8 mouse cellular contexts compared by ENCODE assay signal in the genomic region with DNA sequence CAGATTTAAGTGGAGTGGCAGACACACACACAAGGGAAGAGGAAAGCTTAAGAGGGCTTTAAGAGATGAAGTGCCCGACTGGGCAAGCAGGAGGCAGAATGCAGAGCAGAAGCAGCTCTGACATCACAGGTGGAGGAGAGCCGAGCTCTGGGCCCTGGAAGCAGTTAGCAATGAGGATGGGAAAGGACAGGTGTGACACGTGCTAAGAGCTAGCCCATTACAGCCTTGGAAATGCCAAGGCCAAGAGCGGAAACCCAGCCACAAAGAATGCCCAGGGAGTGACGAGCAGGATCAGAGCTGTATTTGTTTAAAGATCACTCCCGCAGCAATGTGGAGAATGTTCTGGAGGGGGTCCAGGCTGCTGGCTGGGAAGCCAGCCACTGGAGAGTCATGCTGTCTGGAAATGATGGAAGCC. TPM values are rescaled to one million over a fixed set of nuclear protein-coding genes. Genes with fewer than 3 reads are reported as not detected.
DNase-seq lines count a peak whose midpoint lies in the region; ATAC-seq and TF ChIP-seq lines count a peak whose summit lies in the region.

No protein-coding gene starts in this region.

- peak; percentile 82 for DNase-seq in layer of hippocampus, adult 11-12 months (ENCODE audit: low spot score)
- no peak for DNase-seq in layer of hippocampus, adult 9-10 months (ENCODE audit: low spot score)
- DNase-seq in cerebellum, adult 8-10 months, result peak; percentile 59
- DNase-seq in gastrocnemius, adult 2 months, result peak; percentile 86
- DNase-seq in left cerebral cortex, adult 8-10 months (ENCODE audit: low spot score in 2 of 2), result peak; percentile 49 to 59
- DNase-seq in stomach, postnatal 0 days (ENCODE audit: low spot score), result peak; percentile 58

- TF ChIP-seq CTCF in gastrocnemius, adult 2 months (IDR thresholded peaks at IDR 0.05), result peak; percentile 15; the same call in 1 of the 2 replicates
- TF ChIP-seq CTCF in stomach, postnatal 0 days (IDR thresholded peaks at IDR 0.05; ENCODE audit: low read depth), result peak; percentile 21; the same call in 1 of the 2 replicates

- no peak for TF ChIP-seq EP300 in stomach, postnatal 0 days (optimal IDR thresholded peaks at IDR 0.05)

- peak; percentile 43 for ATAC-seq in hindbrain, embryonic 15.5 days (ENCODE audit: low FRiP score, low read depth)
- ATAC-seq in stomach, postnatal 0 days (ENCODE audit: low FRiP score, low TSS enrichment), result peak; percentile 49; the same call in 1 of the 2 replicates

- no peaks in the 10 kb centered on the region for H3K27me3 ChIP-seq in hindbrain, embryonic 15.5 days
- no peaks in the 10 kb centered on the region for H3K27me3 ChIP-seq in stomach, postnatal 0 days (ENCODE audit: control insufficient read depth, insufficient read depth, low read length)

- H3K4me2 ChIP-seq in hindbrain, embryonic 15.5 days, result peak overlapping the region; percentile 58
- peak overlapping the region; percentile 56 for H3K4me2 ChIP-seq in stomach, postnatal 0 days (replicated peaks; ENCODE audit: low read depth)

- no peaks in the 10 kb centered on the region for H3K36me3 ChIP-seq in hindbrain, embryonic 15.5 days
- no peaks in the 10 kb centered on the region for H3K36me3 ChIP-seq in macrophage (ENCODE audit: inconsistent target)
- no peaks in the 10 kb centered on the region; the same call in 1 of the 2 replicates for H3K36me3 ChIP-seq in stomach, postnatal 0 days (ENCODE audit: control insufficient read depth, insufficient read depth, low read length)

- intact Hi-C loops in gastrocnemius, adult 2 months (cut with DNase I), result loop anchor here (5.0 kb wide), 2 partner anchors 37 to 38 kb away; a partner anchor contains a TSS

- peaks cover 63% of the 10 kb centered on the region for H3K79me2 ChIP-seq in macrophage (ENCODE audit: inconsistent target)

- 0 out of 2 replicates have a peak overlapping the region, but pooled peaks have one; percentile 16 for H3K9ac ChIP-seq in hindbrain, embryonic 15.5 days
- peak overlapping the region; percentile 27; the same call in 1 of the 2 replicates for H3K9ac ChIP-seq in stomach, postnatal 0 days (ENCODE audit: low read length)

- H3K4me3 ChIP-seq in gastrocnemius, adult 2 months, result peak overlapping the region; percentile 59
- H3K4me3 ChIP-seq in hindbrain, embryonic 15.5 days, result no peak overlapping the region
- H3K4me3 ChIP-seq in macrophage (ENCODE audit: inconsistent target), result no peak overlapping the region
- H3K4me3 ChIP-seq in stomach, postnatal 0 days (ENCODE audit: low read depth, low read length), result 0 out of 2 replicates have a peak overlapping the region, but pooled peaks have one; percentile 17

- peak overlapping the region; percentile 85 for H3K27ac ChIP-seq in gastrocnemius, adult 2 months
- peak overlapping the region; percentile 72 for H3K27ac ChIP-seq in hindbrain, embryonic 15.5 days (replicated peaks)
- 0 out of 2 replicates have a peak overlapping the region, but pooled peaks have one; percentile 4 for H3K27ac ChIP-seq in macrophage
- peak overlapping the region; percentile 88 for H3K27ac ChIP-seq in stomach, postnatal 0 days (replicated peaks)

- H3K9me3 ChIP-seq in hindbrain, embryonic 15.5 days, result no peaks in the 10 kb centered on the region
- H3K9me3 ChIP-seq in stomach, postnatal 0 days (ENCODE audit: control insufficient read depth, low read length), result no peaks in the 10 kb centered on the region

- 9% methylated on average over 6 of the region's 6 CpGs for WGBS in hindbrain, embryonic 15.5 days
- 70% methylated on average over 6 of the region's 6 CpGs for WGBS in macrophage (ENCODE audit: missing documents)
- 6% methylated on average over 6 of the region's 6 CpGs for WGBS in stomach, postnatal 0 days

- peaks cover 45% of the 10 kb centered on the region for H3K4me1 ChIP-seq in hindbrain, embryonic 15.5 days (replicated peaks)
- peaks cover 17% of the 10 kb centered on the region for H3K4me1 ChIP-seq in stomach, postnatal 0 days (replicated peaks; ENCODE audit: control insufficient read depth, insufficient read depth)

RNA-seq across cellular contexts. Expression of a gene that starts 15.3 kb away (rescaled TPM):
- total RNA-seq in gastrocnemius, adult 2 months (2021), result 10 to 100 TPM; 14.1 to 22.4 TPM
- polyA plus RNA-seq in hindbrain, embryonic 15.5 days (2015; fragmentation: Nextera tagmentation; extraction: Ambion mirVana), result 52.5 and 53.2 TPM in 2 replicates
- total RNA-seq in left cerebral cortex, adult 8-10 months (2022), result 10 to 100 TPM; 25.8 to 33.4 (median 29.2) TPM
- total RNA-seq in macrophage (2018; cell fraction: chromatin; rRNA removed), result 10 to 100 TPM in 1 of 26 experiments, 1 to 10 TPM in 17, under 1 TPM in 7, not detected in 1; 0.17 to 10.2 (median 2.5) TPM
- total RNA-seq in macrophage (2018; cell fraction: cytosol; rRNA removed), result 10 to 100 TPM in 8 of 26 experiments, 1 to 10 TPM in 18; 1.2 to 17.5 (median 8.4) TPM
- total RNA-seq in macrophage (2018; cell fraction: nucleus; rRNA removed), result 10 to 100 TPM in 1 of 26 experiments, 1 to 10 TPM in 21, under 1 TPM in 4; 0.63 to 15.0 (median 3.3) TPM
- 6.9 to 29.5 TPM (median 19.7 TPM) in 3 replicates for polyA plus RNA-seq in macrophage (2018)
- 49.4 and 52.5 TPM in 2 replicates for polyA plus RNA-seq in stomach, postnatal 0 days (2015; fragmentation: Nextera tagmentation; extraction: Ambion mirVana)

RNA-seq across cellular contexts. Expression of a gene that starts 38.3 kb away (rescaled TPM):
- 10 to 100 TPM; 33.2 to 40.4 TPM for total RNA-seq in gastrocnemius, adult 2 months (2021)
- 68.3 and 69.8 TPM in 2 replicates for polyA plus RNA-seq in hindbrain, embryonic 15.5 days (2015; fragmentation: Nextera tagmentation; extraction: Ambion mirVana)
- 10 to 100 TPM; 50.9 to 56.1 (median 53.0) TPM for total RNA-seq in left cerebral cortex, adult 8-10 months (2022)
- 10 to 100 TPM in 7 of 26 experiments, 1 to 10 TPM in 19; 1.5 to 22.6 (median 5.7) TPM for total RNA-seq in macrophage (2018; cell fraction: chromatin; rRNA removed)
- 100 to 1,000 TPM in 5 of 26 experiments, 10 to 100 TPM in 21; 67.3 to 110 (median 83.2) TPM for total RNA-seq in macrophage (2018; cell fraction: cytosol; rRNA removed)
- total RNA-seq in macrophage (2018; cell fraction: nucleus; rRNA removed), result 10 to 100 TPM in 25 of 26 experiments, 1 to 10 TPM in 1; 7.5 to 62.2 (median 33.7) TPM
- polyA plus RNA-seq in macrophage (2018), result 107 to 127 TPM (median 115 TPM) in 3 replicates
- polyA plus RNA-seq in stomach, postnatal 0 days (2015; fragmentation: Nextera tagmentation; extraction: Ambion mirVana), result 77.2 and 81.8 TPM in 2 replicates

Comparison
In these comparisons a context has a peak if more than half of its experiments do, and no peak if none do; other contexts are left out.
1. H3K27ac ChIP-seq: peak in every context shown above with its lines; median percentile 88 in stomach, postnatal 0 days; 85 in gastrocnemius, adult 2 months; 72 in hindbrain, embryonic 15.5 days; 4 in macrophage.
2. H3K4me3 ChIP-seq: peak in gastrocnemius, adult 2 months (single experiment) and stomach, postnatal 0 days (single experiment); none in hindbrain, embryonic 15.5 days (single experiment) and macrophage (single experiment).